Comparison of ENCODE assay signal across 14 mouse cellular contexts in the genomic region with DNA sequence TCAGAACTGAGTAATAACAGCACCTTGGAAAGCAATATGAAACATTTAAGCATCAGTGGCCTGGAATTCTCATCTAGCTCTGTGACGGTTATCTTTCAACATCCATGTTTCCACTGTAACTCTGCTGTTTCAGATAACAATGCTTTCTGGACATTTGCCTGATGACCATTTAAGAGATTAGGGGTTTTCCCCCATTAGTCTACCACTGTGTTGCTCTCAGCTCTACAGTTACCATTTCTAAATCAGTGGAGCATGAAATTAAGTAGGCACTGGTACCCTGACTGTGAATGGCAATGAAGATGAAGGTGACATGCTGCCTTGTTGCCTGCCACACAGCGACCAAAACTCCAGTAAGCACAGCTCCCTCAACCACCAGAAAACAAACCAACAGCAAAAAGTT.
DNase-seq lines count a peak whose midpoint lies in the region; ATAC-seq and TF ChIP-seq lines count a peak whose summit lies in the region.
"Had no signal": no experiment of that assay in that cellular context is flagged by ENCODE, and none has a peak within 500 bp of the region (broad histone marks: within the 10 kb centered on the region; RNA-seq: fewer than 3 reads in every experiment).

No protein-coding gene starts in this region.

- peaks cover 8% of the 10 kb centered on the region; the same call in 1 of the 2 replicates for H3K27me3 ChIP-seq in G1E (ENCODE audit: insufficient read depth, low read length)
- no peaks in the 10 kb centered on the region for H3K27me3 ChIP-seq in midbrain, embryonic 14.5 days (ENCODE audit: control insufficient read depth, insufficient read depth, low read length)

- peaks cover 4% of the 10 kb centered on the region for H3K4me1 ChIP-seq in G1E (ENCODE audit: insufficient read depth, low read depth, low read length)
- peaks cover 3% of the 10 kb centered on the region; the same call in 1 of the 2 replicates for H3K4me1 ChIP-seq in midbrain, embryonic 14.5 days (ENCODE audit: control insufficient read depth, insufficient read depth, low read length)

- no peak overlapping the region for H3K4me3 ChIP-seq in G1E (ENCODE audit: low read depth, low read length)
- no peak overlapping the region for H3K4me3 ChIP-seq in midbrain, embryonic 14.5 days (replicated peaks; ENCODE audit: low read depth, low read length)

- TF ChIP-seq CTCF in G1E (IDR thresholded peaks at IDR 0.05; ENCODE audit: low read depth, low read length) = no peak

- no peaks in the 10 kb centered on the region for H3K36me3 ChIP-seq in G1E (replicated peaks)
- no peaks in the 10 kb centered on the region for H3K36me3 ChIP-seq in midbrain, embryonic 14.5 days (ENCODE audit: control insufficient read depth, insufficient read depth, low read length)

- H3K27ac ChIP-seq in midbrain, embryonic 14.5 days (replicated peaks; ENCODE audit: low read depth, low read length) = 0 out of 2 replicates have a peak overlapping the region, but pooled peaks have one; percentile 32

- peak; percentile 49; the same call in 1 of the 2 replicates for ATAC-seq in G1E (ENCODE audit: extremely low read depth, insufficient number of reproducible peaks, low FRiP score, poor library complexity, severe bottlenecking)
- ATAC-seq in midbrain, embryonic 14.5 days (ENCODE audit: low FRiP score, low TSS enrichment) = no peak
- ATAC-seq: liver, postnatal 0 days had no signal

- H3K9ac ChIP-seq in midbrain, embryonic 14.5 days (replicated peaks; ENCODE audit: low read length) = no peak overlapping the region
- H3K9ac ChIP-seq: liver, postnatal 0 days had no signal

- DNase-seq in kidney, adult 9 months = peak; percentile 15
- DNase-seq in kidney, postnatal 4 days = no peak
- no peak for DNase-seq in G1E (ENCODE audit: low spot score)
- DNase-seq in Muller cell, postnatal 12 days (ENCODE audit: inconsistent ontology term) = peak; percentile 2
- peak; percentile 20 for DNase-seq in midbrain, embryonic 14.5 days
- DNase-seq in thymus, postnatal 36 days = no peak
- DNase-seq in thymus, postnatal 10 days (ENCODE audit: low spot score in 2 of 2) = no peak
- DNase-seq in gastrocnemius, postnatal 4 days (ENCODE audit: low spot score in 2 of 2) = no peak
- DNase-seq: adrenal gland, adult 8-10 months; cerebellum, adult 11-12 months; cerebellum, postnatal 25 days; gastrocnemius, postnatal 14 days; liver, postnatal 0 days; lung, postnatal 14 days had no signal

- no peak overlapping the region for H3K4me2 ChIP-seq in midbrain, embryonic 14.5 days (ENCODE audit: low read length)

- 20% methylated on average over 2 of the region's 2 CpGs for WGBS in midbrain, embryonic 14.5 days

- H3K9me3 ChIP-seq in G1E (replicated peaks) = no peaks in the 10 kb centered on the region
- no peaks in the 10 kb centered on the region for H3K9me3 ChIP-seq in midbrain, embryonic 14.5 days (ENCODE audit: control insufficient read depth, low read length)

Comparison
In these comparisons a context has a peak if more than half of its experiments do, and no peak if none do; other contexts are left out.
1. DNase-seq: peak in kidney, adult 9 months (single experiment), Muller cell, postnatal 12 days (single experiment) and midbrain, embryonic 14.5 days (single experiment); none in kidney, postnatal 4 days (0 of 2), G1E (single experiment), thymus, postnatal 36 days (0 of 2), thymus, postnatal 10 days (0 of 2) and gastrocnemius, postnatal 4 days (0 of 2).